Mouse (Mus musculus) stomach, postnatal 0 days (tissue): ENCODE data around the gene Abhd8.

Experiments
- CTCF ChIP-seq: IDR thresholded peaks from 2 replicates; pipeline ENCODE4 v1.5.1; 2016; ENCODE audit warnings: antibody characterized with exemption, low read depth, mild to moderate bottlenecking, moderate library complexity
- EP300 ChIP-seq: optimal IDR thresholded peaks from 2 replicates; pipeline ENCODE3; 2016; ENCODE audit warnings: antibody characterized with exemption

GRCm38 (mm10) chr8:71495811-71496210, 32.4 kb upstream of the Abhd8 start:
- no peak for TF ChIP-seq CTCF
- TF ChIP-seq EP300: no peak
